Mouse (Mus musculus) hindlimb bud, embryonic 11.5 days (tissue): ENCODE results near the gene Srd5a1.
"Not testable (repeated sequence)": the region's sequence is repeated elsewhere in the genome, so short reads cannot be mapped to it uniquely, and the experiment has no call there.

Experiments
- DNase-seq: peaks from one replicate; pipeline ENCODE4 v3.0.0-alpha.2; 2012; ENCODE audit warnings: low read depth, low spot score; ENCODE audit errors: extremely low spot score

Srd5a1 gene

GRCm38 (mm10) chr13:69577181-69577834 lies 33.9 kb downstream of the Srd5a1 start:
- DNase-seq: no peak

- no peak for DNase-seq
Observed at GRCm38 (mm10) chr13:69576676-69577075, 34.6 kb downstream of the Srd5a1 start.

GRCm38 (mm10) chr13:69572594-69572993 lies 38.6 kb downstream of the Srd5a1 start:
- DNase-seq: no peak

GRCm38 (mm10) chr13:69569201-69569600 lies 42.0 kb downstream of the Srd5a1 start:
- DNase-seq: no peak

DNA sequence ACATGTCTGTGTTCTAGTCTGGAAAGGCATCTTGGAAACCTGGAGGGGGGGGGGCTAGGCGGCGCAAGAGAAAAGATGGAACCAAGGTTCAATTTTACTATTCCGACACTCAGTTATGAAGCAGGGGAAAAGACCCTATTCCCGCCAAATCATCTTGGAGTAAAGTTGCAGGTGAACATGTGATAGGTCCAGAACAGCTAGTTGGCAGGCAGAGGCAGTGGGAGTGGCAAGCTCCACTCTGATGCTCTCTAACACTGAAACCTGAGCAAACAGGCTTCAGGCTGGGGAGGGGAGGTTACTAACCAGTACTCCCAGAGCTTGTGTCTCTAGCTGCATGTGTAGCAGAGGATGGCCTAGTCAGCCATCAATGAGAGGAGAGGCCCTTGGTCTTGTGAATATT lies 45.8 kb downstream of the Srd5a1 start:
- DNase-seq: not testable (repeated sequence)

DNA sequence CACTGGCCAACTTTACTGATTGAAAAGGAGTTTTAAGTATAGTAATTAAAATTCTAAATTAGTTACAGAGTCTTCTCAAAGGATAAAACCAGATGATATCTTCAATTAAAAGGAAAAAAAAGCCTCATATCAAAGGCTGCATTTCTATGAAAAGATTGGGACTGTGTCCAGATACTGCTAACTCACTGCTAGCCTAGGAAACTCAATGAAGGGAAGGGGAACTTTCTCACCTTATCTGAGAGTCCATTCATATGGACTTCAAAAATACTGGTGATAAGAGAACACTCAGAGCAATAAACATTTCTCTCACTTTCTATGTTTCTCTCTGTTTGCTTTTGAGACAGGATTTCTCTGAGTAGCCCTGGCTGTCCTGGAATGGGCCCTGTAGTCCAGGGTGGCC lies 46.7 kb downstream of the Srd5a1 start:
- no peak for DNase-seq

GRCm38 (mm10) chr13:69563905-69564304 lies 47.3 kb downstream of the Srd5a1 start:
- no peak for DNase-seq

DNA sequence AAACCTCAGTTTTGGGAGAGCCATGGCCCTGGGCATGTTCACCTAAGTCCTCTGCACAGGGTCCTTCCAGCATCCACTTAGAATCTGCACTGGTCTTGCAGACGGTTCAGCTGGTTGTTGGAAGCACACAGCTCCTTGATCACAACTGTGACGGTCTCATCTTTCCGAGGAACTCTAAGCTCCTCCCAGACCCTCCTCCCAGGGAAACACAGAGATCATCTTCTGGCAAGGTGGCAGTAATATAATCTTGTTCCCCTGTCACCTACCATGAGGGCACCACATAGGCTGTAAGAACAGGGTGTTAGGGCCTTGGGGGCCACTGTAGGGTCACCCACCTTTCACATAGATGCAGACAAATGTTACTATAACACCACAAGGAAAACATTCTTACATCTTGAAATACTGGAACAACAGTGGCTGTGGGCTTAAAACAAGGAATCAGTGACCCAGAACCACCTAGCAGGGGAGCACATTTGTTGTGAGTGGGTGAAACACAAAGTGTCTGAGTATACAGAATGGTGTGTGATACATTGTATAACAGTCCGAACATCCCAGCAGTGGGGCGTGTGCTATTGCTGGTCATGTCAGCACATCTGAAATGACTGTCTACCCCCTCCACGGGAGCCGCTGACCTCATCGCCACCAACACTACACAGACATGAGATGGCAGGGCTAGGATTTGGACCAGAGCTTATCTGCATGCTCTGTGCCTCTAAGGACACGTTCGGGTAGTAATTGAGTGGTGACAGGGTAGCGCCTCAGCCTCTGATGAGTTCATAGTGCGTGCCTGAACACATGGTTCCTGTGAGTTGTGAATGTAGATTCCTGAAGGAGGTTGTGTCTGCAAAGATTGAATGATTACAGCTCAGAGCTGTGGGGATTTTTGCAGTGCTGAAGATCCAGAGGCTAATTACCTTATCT lies 48.3 kb downstream of the Srd5a1 start:
- DNase-seq: no peak

- no peak for DNase-seq
Observed at GRCm38 (mm10) chr13:69562004-69562403, 49.2 kb downstream of the Srd5a1 start.

DNA sequence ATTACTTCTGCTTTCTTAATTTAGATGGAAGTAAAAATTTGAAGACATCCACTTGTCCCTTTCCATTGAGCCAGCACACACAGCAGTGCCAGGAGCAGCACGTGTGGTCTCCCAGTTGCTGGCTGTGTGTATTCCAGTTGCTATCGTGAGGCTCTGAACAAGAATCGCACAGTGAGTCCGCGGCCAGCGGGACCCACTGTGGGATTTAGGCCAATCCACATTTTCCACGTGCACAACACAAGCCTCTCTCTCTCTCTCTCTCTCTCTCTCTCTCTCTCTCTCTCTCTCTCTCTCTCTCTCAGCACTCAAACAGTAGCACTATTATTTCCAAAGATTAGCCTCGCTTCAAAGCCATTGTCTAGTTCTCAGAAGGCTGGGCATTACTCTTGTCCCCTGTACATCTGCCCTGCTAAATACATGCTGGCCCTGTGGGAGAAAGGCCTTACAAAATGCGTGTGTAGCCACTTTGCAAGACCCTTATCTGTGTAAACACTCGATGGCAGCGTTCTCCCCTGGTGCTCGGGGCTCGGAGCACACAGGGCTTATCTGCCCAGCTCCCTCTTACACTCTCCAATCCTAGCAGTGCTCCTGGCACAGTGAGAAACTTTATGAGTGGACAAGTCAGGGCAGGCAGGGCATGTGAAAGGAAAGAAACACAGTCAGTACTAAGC lies 51.8 kb downstream of the Srd5a1 start:
- no peak for DNase-seq

DNA sequence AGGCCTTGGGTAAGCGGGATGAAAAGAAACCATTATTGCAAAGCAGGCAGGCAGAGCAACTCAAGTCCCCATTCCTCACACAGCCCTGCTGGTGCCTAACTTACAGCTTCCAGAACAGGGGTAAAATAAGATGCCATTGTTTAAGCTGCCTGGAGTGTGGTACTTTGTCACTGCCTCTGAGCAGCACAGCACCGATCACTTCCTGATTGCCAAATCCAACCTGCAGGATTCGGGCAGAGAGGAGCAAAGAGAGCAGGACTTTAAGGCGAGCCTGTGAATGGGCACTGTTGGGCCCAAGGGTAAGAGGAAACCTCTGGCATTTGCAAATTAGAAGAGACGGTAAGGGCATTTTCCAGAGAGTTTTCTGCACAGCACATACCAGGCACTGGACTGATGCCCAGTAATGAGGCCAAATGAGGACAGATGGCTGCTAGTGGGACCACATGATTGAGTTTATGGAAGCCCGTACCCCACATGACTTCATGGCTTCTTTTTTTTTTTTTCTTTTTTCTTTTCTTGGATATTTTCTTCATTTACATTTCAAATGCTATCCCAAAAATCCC lies 53.1 kb downstream of the Srd5a1 start:
- no peak for DNase-seq

DNA sequence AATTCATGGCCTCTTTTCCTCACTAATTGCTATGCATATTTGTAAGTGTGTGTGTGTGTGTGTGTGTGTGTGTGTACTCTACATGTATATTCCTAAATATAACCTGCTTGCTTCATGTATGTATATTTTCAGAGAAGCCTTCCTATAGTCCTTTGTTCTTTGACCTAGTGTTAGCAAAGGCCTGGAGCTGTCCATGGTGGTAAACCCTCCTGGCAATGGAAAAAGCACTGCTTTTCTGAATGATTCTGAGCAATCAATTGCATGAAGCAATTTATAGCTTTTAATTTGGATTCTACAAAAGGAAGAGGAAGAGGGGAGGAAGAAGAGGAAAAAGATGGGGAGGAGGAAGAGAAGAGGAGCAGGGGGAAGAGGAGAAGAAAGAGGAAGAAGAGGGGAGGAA lies 54.5 kb downstream of the Srd5a1 start:
- DNase-seq: no peak

DNA sequence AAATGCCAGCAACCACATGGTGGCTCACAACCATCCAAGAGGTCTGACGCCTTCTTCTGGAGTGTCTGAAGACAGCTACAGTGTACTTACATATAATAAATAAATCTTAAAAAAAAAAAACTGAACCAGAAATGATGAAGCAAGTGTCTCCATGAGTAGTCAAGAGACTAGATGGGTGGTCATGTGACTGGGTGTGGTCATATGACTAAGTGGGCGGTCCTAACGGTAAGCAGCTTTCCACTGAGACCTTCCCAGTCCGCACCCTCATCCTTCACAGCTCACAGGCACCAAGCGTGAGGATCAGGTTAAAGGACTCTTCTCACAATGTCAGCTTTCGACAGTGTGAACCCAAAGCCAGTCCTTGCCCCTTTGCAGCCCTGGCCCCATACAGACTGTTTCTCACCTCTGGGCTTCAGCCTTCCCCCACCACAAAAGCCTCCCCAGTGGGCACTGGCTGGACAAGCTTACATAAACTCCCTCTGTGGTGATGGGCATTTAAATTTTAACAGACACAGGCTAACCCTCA lies 55.2 kb downstream of the Srd5a1 start:
- no peak for DNase-seq

GRCm38 (mm10) chr13:69555045-69555444 lies 56.2 kb downstream of the Srd5a1 start:
- no peak for DNase-seq

- no peak for DNase-seq
Observed at GRCm38 (mm10) chr13:69554255-69554654, 57.0 kb downstream of the Srd5a1 start.

DNA sequence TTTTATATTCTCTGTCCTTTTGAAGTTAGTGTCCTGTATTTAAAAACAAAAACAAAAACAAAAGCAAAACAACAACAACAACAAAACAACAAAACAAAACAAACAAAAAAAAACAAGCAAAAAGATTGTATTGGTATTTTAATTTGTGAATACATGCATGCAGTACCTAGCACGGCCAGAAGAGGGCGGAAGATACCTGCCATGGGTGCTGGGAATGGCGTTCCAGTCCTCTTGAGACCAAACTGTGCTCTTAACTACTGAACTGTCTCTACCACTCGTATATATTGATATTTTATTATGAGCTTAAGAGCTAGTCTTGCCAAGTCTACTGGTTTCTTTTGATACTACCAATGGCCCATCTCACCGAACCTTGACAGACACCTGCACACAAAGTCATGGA lies 58.2 kb downstream of the Srd5a1 start:
- no peak for DNase-seq

DNA sequence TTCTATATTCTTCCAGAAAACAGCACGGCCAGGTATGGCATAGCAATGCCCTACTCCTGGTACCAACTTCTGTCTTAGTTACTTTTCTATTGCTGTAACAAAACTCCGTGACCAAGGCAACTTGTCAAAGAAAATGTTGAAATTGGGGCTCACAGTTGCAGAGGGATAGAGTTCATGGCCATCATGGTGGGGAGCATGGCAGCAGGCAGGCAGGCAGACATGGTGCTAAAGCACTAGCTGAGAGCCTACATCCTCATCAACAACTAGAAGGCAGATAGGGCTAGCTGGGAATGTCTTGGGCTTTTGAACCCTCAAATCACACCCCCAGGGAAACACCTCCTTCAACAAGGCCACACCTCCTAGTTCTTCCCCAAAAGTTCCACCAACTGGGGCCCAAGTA lies 60.4 kb downstream of the Srd5a1 start:
- no peak for DNase-seq

DNA sequence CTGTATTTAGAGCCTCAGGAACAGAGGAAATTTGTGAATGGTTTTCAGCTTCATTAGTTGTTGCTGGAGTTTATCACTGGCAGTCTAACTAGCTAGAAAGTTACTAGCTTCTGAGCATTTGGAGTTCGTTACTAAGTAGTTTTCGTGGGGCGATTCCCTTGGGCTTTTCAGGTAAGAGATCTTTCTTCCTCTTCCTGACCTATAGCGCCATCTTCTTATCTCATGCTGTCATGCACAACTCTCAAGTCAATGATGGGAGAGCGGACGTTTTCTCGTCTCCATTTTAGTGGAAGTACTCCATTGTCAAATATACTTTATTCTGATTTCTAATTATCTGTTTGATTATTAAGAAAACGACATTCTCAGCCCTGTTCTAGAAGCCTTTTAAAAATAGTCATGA lies 61.3 kb downstream of the Srd5a1 start:
- DNase-seq: no peak

- no peak for DNase-seq
Observed at GRCm38 (mm10) chr13:69547488-69548180, 63.6 kb downstream of the Srd5a1 start.

GRCm38 (mm10) chr13:69545019-69545418 lies 66.2 kb downstream of the Srd5a1 start:
- DNase-seq: no peak

DNA sequence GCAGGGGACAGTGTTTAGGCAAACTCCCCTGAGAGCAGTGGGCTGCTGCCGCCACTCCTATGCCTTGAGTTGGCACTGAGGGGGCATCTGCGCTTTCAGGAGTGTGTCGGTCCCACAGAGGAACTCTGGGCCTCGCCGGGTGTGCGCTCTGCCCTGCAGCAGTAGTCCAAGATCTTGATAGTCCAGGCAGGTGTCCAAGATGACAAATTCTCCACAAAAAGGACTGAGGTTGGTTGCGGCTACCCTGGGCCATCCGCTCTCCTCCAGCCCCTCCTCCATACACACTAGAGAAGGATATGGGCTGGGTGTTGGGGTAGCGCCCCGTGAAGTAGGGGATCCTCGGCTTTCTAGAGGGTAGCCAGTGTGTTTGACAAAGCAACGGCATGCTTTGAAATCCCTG lies 67.6 kb downstream of the Srd5a1 start:
- no peak for DNase-seq
